Mouse (Mus musculus) lung, postnatal 25 days (tissue): ENCODE results near the gene Agpat1.

ENCODE experiments used
- DNase-seq: peaks from one replicate; pipeline ENCODE4 v3.0.0; 2022; ENCODE audit warnings: low spot score

Agpat1 gene

DNA sequence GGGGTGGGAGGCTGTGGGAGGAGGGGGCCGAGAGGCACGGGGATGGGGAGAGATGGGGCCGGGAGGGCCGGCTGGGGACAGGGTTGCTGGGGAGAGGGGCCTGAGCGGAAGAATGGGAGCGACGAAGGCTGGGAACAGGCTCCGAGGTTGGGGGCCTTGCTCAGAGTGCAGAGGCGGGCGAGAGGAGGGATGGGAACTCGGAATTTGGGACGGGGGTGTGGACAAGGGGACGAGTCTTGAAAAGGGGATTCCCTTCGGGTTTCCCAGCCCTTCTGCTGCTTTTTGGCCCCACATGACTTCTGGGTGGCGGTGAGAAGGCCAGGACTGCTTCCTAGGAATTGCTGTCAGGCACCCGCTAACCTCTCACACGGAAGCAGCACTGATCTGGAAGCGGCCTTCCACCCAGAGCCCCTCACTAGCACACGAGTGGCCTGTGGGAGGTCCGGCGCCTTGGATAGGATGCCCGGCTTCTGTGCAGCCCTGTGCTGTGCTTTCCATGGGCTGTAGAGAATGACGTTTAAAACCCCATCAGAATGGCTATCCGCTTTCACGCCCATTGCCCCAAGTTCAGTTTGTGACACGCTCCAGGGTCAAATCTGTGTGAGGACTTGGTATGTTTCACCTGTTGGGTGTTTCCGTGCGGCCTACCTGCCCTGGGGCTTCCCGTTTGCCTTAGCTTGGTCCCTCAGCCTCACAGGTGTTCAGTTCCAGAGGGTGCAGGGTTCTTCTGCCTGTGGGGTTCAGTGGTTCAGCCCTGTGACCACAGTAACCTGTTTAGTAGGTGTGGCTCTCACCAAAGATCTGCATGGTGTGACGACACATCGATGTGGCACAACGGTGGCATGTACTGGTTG, 2.4 kb downstream of the Agpat1 start:
- DNase-seq: no peak

- DNase-seq: no peak
Observed at GRCm38 (mm10) chr17:34607997-34608396, 3.9 kb downstream of the Agpat1 start.

DNA sequence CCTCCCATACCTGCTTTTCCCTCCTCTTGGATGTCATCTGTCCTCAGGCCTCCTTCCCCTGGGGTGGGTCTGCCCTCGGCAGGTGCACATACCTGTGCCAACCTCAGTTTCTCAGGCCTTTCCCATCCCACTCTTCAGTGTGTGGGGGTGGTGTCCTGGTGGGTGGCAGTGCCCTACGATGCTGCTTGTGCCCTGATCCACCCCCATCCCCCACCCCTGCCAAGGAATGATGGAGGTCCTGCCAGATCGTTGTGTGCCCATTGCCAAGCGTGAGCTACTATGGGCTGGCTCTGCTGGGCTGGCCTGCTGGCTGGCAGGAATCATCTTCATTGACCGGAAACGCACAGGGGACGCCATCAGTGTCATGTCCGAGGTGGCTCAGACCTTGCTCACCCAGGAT, 7.0 kb downstream of the Agpat1 start:
- no peak for DNase-seq

DNA sequence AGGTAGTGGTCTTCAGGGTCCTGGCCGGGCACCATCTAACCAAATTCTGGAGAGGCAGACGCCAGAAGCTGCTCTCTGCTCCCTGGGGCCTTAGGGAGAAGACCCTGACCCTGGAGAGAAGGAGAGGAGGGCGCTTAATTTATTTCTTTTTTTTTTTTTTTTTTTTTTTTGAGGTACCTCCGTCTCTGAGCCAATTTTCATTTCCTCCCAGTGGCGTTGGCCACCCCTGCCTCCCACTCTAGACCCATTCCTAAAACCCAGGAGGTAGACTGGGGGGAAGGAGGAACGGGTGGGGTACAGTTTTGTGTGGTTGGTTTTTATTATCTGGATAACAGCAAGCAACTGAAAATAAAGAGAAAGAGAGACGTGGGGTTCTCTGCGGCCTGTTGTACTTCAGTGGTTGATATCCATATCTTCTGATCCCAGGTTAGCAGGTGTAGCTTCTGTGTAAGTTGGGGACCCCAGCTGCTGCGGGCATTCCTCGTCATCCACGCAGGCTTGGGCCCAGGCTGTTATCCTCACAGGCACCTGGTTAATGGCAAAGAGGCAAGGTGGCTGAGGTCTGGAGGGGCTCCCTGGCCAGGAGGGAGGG, 9.1 kb downstream of the Agpat1 start:
- no peak for DNase-seq

- DNase-seq: no peak
Observed at GRCm38 (mm10) chr17:34613830-34614229, 9.8 kb downstream of the Agpat1 start.

DNA sequence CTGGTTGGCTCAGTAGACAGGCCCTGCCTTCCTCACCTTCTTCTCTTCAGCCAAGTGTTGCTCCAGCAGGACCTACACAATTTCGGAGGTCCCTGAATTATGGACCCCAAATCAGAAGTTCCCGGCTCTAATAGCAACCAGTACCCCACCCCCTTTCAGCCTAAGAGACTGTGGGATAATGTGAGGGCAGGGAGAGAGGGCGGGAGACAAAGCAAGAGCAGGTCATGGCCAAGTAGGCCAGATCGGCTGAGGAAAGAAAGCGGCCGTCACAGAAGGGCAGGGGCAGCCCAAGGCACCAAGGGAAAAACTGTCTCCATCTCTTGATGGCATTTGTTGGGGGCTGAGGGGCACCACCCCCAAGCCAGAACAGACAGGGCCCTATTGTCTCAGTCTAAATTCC, 11.8 kb downstream of the Agpat1 start, which contains the start of gene Egfl8:
Gene Egfl8 (minus strand): TSS at position 101 of the 400 bp plus-strand sequence.
- DNase-seq: no peak

- DNase-seq: peak; percentile 85
Observed at GRCm38 (mm10) chr17:34618999-34619398, 14.9 kb downstream of the Agpat1 start.

DNA sequence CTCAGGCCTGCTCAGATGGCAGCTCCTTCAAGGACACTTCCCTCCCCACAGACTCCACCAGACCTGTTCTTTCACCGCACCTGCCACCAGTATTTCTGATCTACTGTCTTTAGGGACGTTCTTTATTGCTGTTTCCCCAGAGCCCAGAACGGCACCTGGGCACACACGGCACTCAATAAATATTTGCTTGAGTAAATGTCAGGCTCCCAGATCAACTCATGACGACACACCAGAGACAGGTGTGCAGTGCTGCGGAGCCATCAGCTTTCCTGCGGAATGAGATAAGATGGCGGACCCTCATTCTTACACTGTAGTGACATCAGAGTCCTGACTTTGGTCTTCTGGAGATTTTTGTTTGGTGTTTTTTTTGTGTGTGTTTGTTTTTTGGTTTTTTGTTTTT, 16.9 kb downstream of the Agpat1 start:
- DNase-seq: no peak

DNA sequence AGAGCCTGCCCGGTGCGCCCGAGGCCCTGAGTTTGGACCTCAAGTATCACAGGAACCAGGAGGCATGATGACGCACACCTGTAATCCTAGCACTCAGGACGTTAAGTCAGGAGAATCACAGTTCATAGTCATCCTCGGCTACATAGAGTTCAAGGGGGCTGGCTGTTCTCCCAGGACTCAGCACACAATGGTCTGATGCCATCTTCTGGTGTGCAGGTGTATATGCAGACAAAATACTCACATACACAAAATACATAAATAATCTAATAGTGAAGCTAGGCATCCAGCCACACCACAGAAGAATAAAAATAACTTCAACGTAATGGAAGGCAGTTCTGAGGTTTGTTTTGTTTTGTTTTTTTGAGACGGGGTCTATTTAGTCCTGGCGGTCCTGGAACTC, 19.1 kb downstream of the Agpat1 start:
- no peak for DNase-seq

GRCm38 (mm10) chr17:34624981-34625380, 20.9 kb downstream of the Agpat1 start:
- DNase-seq: no peak

DNA sequence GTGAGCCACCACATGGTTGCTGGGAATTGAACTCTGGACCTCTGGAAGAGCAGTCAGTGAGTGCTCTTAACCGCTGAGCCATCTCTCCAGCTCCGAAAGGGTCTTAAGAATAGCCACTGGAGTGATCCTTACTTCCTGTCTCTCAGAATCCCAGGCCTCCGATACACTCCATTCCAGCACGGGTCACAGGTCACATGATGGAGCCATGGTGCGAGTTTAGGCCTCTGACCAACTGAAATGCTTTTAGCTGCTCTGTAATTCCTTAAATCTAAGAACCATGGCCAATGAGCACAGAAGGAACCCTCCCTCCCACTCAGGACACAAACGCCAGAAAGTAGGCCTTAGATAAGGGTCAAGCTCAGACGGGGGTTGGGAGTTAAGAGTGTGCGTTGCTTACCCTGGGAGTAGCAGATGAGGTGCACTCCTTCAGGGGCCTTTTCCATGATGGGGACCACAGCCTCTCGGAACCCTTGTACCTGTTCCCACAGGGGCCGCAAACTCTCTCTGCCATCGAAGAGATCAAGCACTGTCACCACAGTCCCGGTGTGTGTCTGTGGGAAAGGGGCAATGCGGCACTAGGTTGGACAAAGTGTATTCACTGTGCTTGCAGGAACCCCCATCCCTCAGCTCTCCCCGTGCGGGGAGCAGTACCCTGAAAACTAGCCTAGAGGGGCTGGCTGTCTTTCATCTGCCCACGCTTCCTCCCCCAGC, 22.2 kb downstream of the Agpat1 start:
- DNase-seq: no peak

DNA sequence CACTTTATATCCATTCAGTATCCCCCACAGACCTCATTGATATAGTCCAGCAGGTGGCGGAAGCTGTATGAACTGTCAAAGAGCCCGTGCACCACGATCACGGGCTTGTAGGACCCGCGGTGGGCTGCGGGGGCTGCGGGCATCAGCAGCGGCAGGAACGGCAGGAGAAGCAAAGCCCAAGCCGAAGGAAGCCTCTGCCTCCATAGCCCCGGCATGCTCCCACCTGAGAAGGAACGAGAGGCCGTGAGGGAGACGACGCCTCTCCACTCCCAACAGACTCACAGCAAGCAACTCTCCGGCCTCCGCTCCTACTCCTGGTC, 22.7 kb downstream of the Agpat1 start:
- DNase-seq: no peak

GRCm38 (mm10) chr17:34627093-34627942, 23.3 kb downstream of the Agpat1 start:
- peak; percentile 89 for DNase-seq

DNA sequence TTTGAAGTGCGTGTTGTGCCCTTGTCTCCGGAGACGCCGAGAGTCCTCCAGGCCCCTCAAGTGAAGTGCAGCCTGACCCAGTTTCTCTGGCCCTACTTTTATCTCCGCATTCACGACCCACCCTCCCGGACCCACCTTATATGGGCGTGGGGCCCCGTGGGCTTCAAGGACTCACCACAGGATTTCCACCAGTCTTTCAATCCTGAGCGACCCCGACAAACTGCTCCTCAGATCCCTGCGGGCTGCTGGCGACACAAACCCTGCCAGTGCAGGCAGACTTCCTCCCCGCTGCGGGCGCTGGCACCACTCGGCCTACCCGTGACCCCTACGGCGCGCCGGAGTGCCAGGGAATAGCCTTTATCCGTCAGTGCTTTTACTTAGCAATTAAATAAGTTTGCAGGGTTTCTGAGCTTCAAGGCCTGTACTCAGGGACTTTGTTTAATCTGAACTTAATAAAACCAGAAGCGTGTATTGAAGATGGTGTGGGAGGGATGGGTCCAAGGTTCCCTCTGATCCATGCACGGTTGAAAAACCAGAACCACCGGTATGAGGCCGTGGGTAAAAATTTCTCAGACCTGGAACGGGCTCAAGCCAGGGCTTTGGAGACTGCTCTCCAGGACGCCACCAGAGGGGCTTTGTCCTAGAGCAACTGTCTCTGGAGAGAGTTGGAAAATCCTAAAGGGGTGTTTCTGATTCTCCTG, 24.0 kb downstream of the Agpat1 start, which contains the start of gene Ppt2:
Gene Ppt2 (minus strand): TSS at position 568 of the 701 bp plus-strand sequence.
- DNase-seq: peak; percentile 51

DNA sequence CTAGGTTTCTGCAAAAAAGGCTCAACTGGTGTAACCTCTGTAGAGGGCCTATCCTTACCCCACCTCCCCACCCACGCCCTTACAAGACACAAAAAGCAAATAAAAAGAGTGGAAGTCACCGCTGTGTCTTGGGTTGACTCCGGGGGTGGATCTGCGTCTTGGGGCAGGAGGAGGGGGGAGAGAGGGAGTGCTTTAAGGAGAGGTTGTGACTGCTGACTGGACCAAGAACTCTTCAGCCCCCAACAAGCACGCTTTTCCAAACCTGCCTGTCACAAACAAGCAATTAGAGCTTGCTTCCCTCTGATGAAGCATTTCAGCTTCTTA, 24.5 kb downstream of the Agpat1 start:
- no peak for DNase-seq

DNA sequence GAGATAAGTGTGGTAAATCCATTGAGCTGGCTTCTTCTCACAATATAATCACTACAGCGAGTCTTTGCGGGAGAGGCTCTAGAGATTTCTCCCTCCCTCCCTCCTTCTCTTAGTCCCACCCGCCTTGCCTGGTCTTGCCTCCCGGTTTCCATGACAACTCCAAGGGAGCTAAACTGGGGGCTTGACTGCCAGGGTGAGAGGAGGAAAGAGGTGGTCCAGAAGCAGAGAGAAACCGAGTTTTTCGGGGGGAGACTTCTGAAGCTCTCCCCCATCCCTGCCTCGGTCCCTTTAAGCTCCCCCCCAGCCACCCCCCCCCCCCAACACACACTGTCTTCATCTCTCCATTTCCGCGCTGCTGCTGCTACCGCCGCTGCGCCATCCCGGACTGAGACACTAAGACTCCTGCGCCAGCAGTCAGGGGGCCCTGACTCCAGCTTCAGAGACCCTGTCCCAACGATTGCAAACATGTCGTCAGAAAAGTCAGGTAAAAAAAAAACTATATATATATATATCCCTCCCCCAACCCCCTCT, 25.2 kb downstream of the Agpat1 start, which contains the start of gene Prrt1:
Gene Prrt1 (plus strand): TSS at position 313 of the 531 bp plus-strand sequence.
- no peak for DNase-seq

- DNase-seq: no peak
Observed at GRCm38 (mm10) chr17:34629796-34630603, 25.9 kb downstream of the Agpat1 start.

DNA sequence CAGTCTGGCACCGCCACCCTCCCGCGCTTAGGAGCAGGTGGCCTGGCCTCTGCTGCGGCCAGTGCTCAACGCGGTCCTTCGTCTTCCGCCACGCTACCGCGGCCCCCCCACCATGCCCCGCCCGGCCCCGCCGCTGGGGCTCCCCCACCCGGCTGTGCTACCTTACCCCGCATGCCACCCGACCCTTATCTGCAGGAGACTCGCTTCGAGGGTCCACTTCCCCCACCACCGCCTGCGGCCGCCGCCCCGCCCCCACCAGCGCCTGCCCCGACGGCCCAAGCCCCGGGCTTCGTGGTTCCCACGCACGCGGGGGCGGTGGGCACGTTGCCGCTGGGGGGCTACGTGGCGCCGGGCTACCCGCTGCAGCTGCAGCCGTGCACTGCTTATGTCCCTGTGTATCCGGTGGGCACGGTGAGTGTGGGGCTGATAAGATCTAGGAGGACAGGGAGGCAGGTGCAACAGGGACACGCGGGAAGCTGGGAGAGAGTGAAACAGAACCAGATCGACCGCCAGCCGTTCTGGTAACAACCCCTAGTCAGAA, 26.8 kb downstream of the Agpat1 start:
- DNase-seq: no peak

DNA sequence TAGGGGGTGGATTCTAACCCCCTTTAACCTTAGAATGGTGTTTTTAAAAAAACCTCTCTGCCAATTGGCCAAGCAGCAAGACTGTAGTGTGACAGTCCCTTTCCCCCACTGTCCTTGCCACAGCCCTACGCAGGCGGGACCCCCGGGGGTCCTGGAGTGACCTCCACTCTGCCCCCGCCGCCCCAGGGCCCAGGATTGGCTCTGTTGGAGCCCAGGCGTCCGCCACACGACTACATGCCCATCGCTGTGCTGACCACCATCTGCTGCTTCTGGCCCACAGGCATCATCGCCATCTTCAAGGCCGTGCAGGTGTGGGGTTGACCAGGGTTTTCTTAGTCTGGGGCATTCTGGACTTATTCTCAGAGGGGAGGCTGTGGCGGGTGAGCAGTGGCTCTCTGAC, 27.6 kb downstream of the Agpat1 start:
- no peak for DNase-seq

GRCm38 (mm10) chr17:34632261-34632691, 28.2 kb downstream of the Agpat1 start:
- peak; percentile 85 for DNase-seq
